Mouse (Mus musculus) hindbrain, embryonic 13.5 days (tissue): ENCODE measurements around the gene Wdr19. TPM values are rescaled to one million over a fixed set of nuclear protein-coding genes. Genes with fewer than 3 reads are reported as not detected.

Source experiments
- ATAC-seq: fragments of 200-750 bp; cut with Nextera tagmentation; 2 replicates; pipeline ENCODE4 v1.8.0; 2017; ENCODE audit warnings: moderate TSS enrichment; ENCODE audit not compliant: low FRiP score
- H3K27ac ChIP-seq: fragments of 300-500 bp; sonication (generic); 2 replicates; pipeline ENCODE4 v1.5.1; 2015; ENCODE audit warnings: inconsistent platforms, mild to moderate bottlenecking, moderate library complexity
- H3K27me3 ChIP-seq: fragments of 300-500 bp; sonication (generic); 2 replicates; pipeline ENCODE4 v1.6.1; 2015; ENCODE audit warnings: mild to moderate bottlenecking, inconsistent platforms
- H3K36me3 ChIP-seq: fragments of 300-500 bp; sonication (generic); 2 replicates; pipeline ENCODE4 v1.6.1; 2015; ENCODE audit warnings: mild to moderate bottlenecking, inconsistent platforms
- H3K4me1 ChIP-seq: fragments of 300-500 bp; sonication (generic); replicated peaks from 2 replicates; pipeline ENCODE4 v1.6.1; 2015; ENCODE audit warnings: inconsistent platforms
- H3K4me2 ChIP-seq: fragments of 300-500 bp; sonication (generic); 2 replicates; pipeline ENCODE4 v1.6.1; 2015; ENCODE audit warnings: inconsistent platforms, mild to moderate bottlenecking, moderate library complexity
- H3K4me3 ChIP-seq: fragments of 300-500 bp; sonication (generic); 2 replicates; pipeline ENCODE4 v1.5.1; 2015; ENCODE audit warnings: mild to moderate bottlenecking, inconsistent platforms
- H3K9ac ChIP-seq: fragments of 300-500 bp; sonication (generic); 2 replicates; pipeline ENCODE4 v1.6.1; 2015; ENCODE audit warnings: mild to moderate bottlenecking, inconsistent platforms
- H3K9me3 ChIP-seq: fragments of 300-500 bp; sonication (generic); 2 replicates; pipeline ENCODE4 v1.6.1; 2016; ENCODE audit warnings: inconsistent platforms
- WGBS: fragments of 180-500 bp; shearing (Covaris S2); methylation state at CpG from one replicate; pipeline ENCODE4 v1.1.7; 2015; 5-methylcytosine and 5-hydroxymethylcytosine counted together
- polyA plus RNA-seq: library from polyadenylated mRNA; unstranded; fragments of >200 nt; fragmentation: Nextera tagmentation; extraction: Ambion mirVana; gene quantifications from 2 replicates; pipeline ENCODE4 v1.2.1, GENCODE M21; 2015

Gene Wdr19
- polyA plus RNA-seq = 12.2 and 12.3 TPM in 2 replicates

DNA sequence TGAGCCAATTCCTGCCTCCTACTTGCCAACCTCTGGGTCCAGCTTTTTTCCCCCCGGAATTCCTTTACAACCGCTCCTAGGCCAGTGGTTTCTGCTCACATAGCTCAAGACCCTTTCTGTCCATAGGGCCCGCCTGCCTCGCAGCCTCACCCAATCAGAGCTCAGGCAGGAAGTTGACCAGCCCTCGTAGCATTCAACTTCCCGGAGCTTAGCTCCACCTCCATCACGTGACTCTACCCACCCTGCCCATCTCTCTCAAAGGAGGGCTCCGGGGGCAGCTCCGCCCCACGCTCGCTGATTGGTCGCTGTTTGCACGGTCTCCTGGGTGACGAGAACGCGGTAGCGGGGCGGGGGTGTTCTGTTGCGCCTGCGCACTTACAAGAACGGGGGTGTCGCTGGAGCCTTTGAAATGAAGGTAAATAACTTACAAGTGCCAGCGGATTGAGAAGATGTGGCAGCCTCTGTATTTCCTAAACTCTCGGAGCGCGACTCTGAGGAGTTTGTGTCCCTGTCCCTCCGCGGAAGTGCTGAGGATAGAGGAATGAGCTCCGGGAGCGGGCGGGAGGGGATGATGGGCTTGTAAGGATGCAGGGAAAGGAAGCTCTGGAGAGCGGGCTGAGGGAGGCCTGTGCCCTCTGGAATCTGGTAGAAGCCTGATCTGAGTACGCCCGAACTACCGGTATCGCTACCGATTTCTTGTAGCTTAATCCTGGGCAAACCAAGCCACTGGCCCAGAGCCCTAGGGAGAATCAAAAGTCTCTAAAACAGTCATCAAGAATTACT, at the start of gene Wdr19:
Wdr19 (plus strand) TSS at position 351 of the 783 bp plus-strand sequence.
- H3K9me3 ChIP-seq = no peaks in the 10 kb centered on the region
- H3K36me3 ChIP-seq = peaks cover 5% of the 10 kb centered on the region
- peak within 1 kb of the TSS; percentile 56 for H3K4me3 ChIP-seq
- H3K27ac ChIP-seq = peak within 1 kb of the TSS; percentile 80
- H3K4me2 ChIP-seq = peak within 1 kb of the TSS; percentile 74
- no peaks in the 10 kb centered on the region for H3K27me3 ChIP-seq
- ATAC-seq = peak; percentile 100
- under 1% methylated on average over 37 of the region's 37 CpGs for WGBS
- peaks cover 11% of the 10 kb centered on the region for H3K4me1 ChIP-seq
- H3K9ac ChIP-seq = peak within 1 kb of the TSS; percentile 79

DNA sequence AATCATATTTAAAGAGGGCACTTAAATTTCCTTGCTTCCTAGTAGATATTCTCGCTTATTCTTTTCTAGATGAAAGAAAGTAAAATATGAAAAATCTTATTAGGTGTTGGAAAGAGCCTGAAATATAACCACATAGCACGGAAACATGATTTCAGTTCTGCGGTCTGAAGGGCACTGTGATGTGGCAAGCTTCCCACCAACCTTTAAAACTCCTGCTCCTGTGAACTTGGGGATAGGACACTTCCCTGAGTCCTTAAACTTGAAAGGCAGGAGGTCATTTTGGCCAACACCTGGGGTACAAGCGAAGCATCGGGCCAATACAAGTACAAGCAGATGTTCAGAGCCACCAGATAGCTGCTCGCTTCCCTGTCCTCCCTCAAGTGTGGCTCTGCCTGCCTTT, 49.8 kb upstream of the Wdr19 start:
- WGBS = 98% methylated on average over 6 of the region's 6 CpGs
- Histone ChIP-seq H3K27ac (no peak overlapping the region), H3K9ac (no peak overlapping the region), H3K9me3 (no peaks in the 10 kb centered on the region), H3K4me1 (peaks cover 3% of the 10 kb centered on the region; the same call in 1 of the 2 replicates), H3K4me3 (no peak overlapping the region), H3K27me3 (no peaks in the 10 kb centered on the region), H3K36me3 (peaks cover 70% of the 10 kb centered on the region), H3K4me2 (no peak overlapping the region)
- ATAC-seq = no peak

DNA sequence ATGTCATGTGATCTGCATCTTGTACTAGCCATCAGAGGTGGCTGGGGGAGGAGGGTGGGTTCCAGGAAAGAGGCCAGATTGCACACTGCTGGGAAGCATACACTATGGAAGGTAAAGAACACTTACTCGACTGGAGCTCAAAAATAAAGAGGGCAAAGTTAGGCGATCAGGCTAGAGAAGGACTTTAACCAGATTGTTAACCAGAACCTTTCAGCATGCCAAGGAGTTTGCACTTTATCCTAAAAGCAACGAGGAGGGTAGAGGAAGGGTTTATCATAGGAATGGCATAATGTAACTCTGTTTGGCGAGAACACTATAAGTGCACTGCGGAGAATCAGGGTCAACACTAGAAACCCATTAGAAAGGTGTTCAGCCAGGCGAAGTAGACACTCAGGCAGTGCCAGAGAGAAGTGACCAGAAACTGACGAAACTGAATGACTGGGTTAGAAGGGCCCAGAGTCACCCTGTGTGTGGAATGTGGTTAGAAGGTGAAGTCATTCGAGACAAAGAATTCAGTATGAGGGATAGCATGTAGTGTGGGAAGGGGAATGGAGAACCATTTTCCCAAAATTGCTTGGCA, 49.0 kb upstream of the Wdr19 start:
- H3K9me3 ChIP-seq = no peaks in the 10 kb centered on the region
- 92% methylated on average over 8 of the region's 8 CpGs for WGBS
- no peak overlapping the region for H3K4me3 ChIP-seq
- no peak overlapping the region for H3K4me2 ChIP-seq
- no peak overlapping the region for H3K27ac ChIP-seq
- no peak for ATAC-seq
- H3K27me3 ChIP-seq = no peaks in the 10 kb centered on the region
- no peak overlapping the region for H3K9ac ChIP-seq
- H3K4me1 ChIP-seq = 0 out of 2 replicates have a peak, but pooled peaks cover 3% of the 10 kb centered on the region
- peaks cover 63% of the 10 kb centered on the region for H3K36me3 ChIP-seq

DNA sequence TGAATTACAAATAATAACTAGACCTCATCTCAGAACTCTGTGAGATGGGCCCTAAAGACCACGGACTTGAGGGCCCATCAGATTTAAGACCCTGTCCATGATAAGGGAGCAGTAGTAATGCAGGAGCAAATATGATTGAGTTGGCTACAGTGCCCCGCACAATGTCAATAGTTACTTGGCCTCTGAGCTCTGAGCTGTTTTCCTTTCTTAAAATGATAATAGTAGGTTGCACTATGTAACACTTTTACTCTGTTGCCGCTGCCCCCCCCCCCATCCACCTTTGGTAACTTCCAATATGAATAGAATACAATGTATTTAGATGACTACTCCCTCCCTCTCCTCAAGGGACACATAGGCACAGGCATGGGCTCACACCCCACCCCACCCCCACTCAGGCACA, 48.2 kb upstream of the Wdr19 start:
- H3K27ac ChIP-seq = no peak overlapping the region
- no peak overlapping the region for H3K4me2 ChIP-seq
- H3K9me3 ChIP-seq = no peaks in the 10 kb centered on the region
- ATAC-seq = no peak
- no peak overlapping the region for H3K4me3 ChIP-seq
- H3K36me3 ChIP-seq = peaks cover 66% of the 10 kb centered on the region
- no peaks in the 10 kb centered on the region for H3K4me1 ChIP-seq
- H3K9ac ChIP-seq = no peak overlapping the region
- 98% methylated on average over 3 of the region's 3 CpGs for WGBS
- H3K27me3 ChIP-seq = no peaks in the 10 kb centered on the region

DNA sequence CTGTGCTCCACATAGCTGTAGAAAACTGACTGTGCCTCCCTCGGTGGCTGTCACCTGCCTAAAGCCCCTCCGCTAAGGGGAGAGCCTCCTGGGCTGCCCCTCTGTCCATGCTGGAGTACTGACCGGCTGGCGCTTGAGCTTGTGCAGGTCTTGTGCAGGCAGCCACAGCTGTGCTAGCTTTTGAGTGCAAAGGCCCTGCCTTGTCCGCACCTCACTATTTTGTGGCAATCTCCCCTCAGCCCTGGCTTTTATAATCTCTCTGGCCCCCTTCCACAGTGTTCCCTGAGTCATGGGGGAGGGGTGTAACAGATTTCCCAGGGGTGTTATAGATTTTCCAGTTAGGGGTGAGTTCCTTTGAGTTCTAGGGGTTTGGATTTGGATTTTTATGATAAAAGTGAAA, 47.7 kb upstream of the Wdr19 start:
- no peaks in the 10 kb centered on the region for H3K27me3 ChIP-seq
- H3K9ac ChIP-seq = no peak overlapping the region
- H3K36me3 ChIP-seq = peaks cover 68% of the 10 kb centered on the region
- no peaks in the 10 kb centered on the region for H3K4me1 ChIP-seq
- no peak overlapping the region for H3K27ac ChIP-seq
- H3K4me2 ChIP-seq = no peak overlapping the region
- H3K9me3 ChIP-seq = no peaks in the 10 kb centered on the region
- WGBS = 82% methylated on average over 5 of the region's 5 CpGs
- H3K4me3 ChIP-seq = no peak overlapping the region
- ATAC-seq = no peak

DNA sequence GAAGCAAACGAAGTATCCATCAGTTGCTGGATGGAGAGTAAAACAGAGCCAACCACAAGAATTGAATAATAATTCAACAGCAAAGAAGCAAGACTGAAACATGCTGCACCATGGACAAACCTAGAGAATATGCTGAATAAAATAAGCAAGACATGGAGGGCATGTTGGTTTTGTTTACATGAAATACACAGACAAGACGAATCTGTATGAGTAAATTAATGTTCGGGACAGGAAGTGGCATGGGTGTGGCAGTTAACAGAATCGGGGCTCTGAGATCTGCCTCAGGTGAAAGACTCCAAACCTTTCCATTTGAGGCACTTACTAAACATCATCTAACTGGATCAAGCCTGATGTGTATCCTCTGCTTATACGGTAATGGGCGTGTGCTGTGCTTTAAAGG, 45.2 kb upstream of the Wdr19 start:
- Histone ChIP-seq H3K36me3 (peaks cover 51% of the 10 kb centered on the region), H3K9ac (no peak overlapping the region), H3K9me3 (no peaks in the 10 kb centered on the region), H3K27ac (no peak overlapping the region), H3K4me3 (no peak overlapping the region), H3K4me1 (no peaks in the 10 kb centered on the region), H3K27me3 (no peaks in the 10 kb centered on the region), H3K4me2 (no peak overlapping the region)
- 90% methylated on average over 6 of the region's 6 CpGs for WGBS
- ATAC-seq = no peak

DNA sequence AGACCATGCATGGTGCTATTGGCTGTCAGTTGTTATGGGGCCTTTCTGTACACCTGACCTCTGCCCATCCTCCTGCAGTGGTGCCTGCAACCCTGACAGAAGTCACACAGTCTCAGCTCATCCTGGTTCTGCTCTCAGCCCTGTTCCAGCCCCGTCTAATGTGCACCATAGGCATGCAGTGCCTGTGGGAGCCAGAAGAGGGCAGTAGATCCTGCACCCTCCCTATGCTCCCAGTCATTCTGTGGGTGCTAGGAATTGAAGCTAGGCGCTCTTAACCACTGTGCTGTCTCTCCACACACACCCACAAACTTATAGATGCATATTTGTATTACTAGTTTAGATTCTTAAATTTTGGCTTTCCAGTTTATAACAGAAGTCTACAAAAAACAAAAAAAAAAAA, 42.6 kb upstream of the Wdr19 start:
- no peak for ATAC-seq
- Histone ChIP-seq H3K4me1 (no peaks in the 10 kb centered on the region), H3K27me3 (no peaks in the 10 kb centered on the region), H3K9ac (no peak overlapping the region), H3K27ac (no peak overlapping the region), H3K4me3 (no peak overlapping the region), H3K36me3 (peaks cover 43% of the 10 kb centered on the region), H3K4me2 (no peak overlapping the region), H3K9me3 (no peaks in the 10 kb centered on the region)
- 71% methylated on average over 2 of the region's 2 CpGs for whole genome bisulfite sequencing

DNA sequence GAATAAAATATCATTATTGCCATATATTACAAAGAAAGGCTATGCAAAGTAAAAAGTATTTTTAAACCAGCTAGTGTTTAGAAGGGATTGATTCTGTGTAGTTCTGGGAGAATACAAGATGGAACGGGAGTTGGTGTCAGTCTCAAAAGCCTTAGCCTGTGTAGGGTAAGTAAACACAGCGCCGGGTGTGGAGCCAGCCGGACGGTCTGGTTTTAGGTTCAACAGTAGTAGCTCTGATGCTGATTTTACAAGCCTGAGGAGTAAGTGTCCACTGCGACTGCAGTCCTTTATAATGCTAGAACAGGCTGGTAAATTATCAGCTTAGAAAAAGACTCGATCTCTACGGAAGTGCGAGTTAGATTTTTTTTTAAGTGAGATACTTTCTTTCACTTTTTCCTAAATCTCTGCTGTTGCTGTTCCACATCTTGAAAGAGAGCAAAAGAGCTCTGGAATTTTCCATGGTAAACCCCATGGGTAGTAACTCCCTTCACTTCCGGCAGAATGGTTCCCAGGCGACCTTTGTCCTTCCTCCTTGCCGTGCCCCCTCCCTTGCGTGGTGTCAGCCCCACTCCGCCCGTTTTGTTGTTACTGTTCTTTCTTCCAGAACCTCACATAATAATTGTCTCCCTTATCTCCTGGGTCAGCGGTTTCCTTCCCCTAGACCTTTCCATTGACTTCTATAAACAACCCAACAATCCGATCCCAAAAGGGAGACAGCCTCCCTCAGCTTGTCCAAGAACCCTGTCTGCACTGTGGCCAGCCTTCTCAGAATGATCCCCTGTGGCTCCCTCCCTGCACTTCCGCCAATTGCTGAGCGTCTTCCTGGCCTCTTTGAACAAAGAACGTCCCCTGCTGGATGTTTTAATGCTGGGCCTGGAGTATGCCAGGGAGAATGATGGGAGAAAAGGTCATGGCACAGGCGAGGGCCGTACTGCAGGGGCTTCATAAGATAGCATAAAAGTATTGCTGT, 41.8 kb upstream of the Wdr19 start:
- H3K9me3 ChIP-seq = no peaks in the 10 kb centered on the region
- WGBS = 64% methylated on average over 22 of the region's 22 CpGs
- H3K4me3 ChIP-seq = no peak overlapping the region
- no peaks in the 10 kb centered on the region; the same call in 1 of the 2 replicates for H3K4me1 ChIP-seq
- no peak overlapping the region for H3K9ac ChIP-seq
- H3K27ac ChIP-seq = no peak overlapping the region
- H3K27me3 ChIP-seq = no peaks in the 10 kb centered on the region
- peaks cover 43% of the 10 kb centered on the region for H3K36me3 ChIP-seq
- no peak for ATAC-seq
- H3K4me2 ChIP-seq = no peak overlapping the region

DNA sequence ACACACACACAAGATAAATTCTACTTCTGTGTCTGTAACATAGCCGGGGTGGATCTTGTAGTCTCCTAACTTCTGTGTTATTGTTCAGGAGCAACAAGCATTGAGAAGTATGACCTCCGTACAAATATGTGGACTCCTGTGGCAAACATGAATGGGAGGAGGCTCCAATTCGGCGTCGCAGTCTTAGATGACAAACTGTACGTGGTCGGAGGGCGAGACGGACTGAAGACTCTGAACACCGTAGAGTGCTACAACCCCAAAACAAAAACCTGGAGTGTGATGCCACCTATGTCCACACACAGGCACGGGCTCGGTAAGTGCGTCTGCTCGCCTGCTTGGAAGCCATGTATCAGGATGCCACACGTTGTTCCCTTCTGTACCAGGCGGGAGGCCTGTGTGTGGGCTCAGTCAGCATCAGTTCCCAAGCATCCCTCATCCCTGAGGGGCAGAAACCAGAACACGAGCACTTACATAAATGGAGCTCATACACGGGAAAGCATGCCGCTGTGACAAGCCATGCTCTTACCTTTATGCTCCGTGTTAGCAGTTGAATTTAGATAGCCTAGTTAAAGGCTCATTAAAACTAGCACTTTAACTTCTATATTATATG, 40.7 kb upstream of the Wdr19 start:
- no peak overlapping the region for H3K9ac ChIP-seq
- WGBS = 86% methylated on average over 20 of the region's 20 CpGs
- no peak for ATAC-seq
- peaks cover 47% of the 10 kb centered on the region for H3K36me3 ChIP-seq
- no peaks in the 10 kb centered on the region; the same call in 1 of the 2 replicates for H3K4me1 ChIP-seq
- H3K27ac ChIP-seq = no peak overlapping the region
- no peaks in the 10 kb centered on the region for H3K9me3 ChIP-seq
- no peaks in the 10 kb centered on the region for H3K27me3 ChIP-seq
- H3K4me3 ChIP-seq = no peak overlapping the region
- no peak overlapping the region for H3K4me2 ChIP-seq

DNA sequence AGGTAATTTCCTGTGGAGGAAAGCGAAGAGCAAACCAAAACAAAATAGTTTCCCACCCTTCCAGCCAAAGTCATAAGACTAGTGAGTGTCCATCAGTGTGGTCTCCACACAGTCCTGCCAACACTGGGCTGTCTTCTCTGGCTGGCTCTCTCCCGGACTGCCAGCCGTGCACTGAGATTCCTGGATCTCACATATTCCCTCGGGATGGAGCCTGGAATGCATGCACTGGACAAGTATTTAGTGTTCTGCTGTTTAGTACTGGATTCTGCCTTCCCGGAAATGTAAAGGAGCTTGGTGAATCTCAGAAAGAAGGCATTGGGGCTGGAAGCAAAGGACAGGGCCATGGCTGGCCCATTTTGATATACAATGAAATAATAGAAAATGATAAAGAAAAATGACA, 36.5 kb upstream of the Wdr19 start:
- Histone ChIP-seq H3K9ac (no peak overlapping the region), H3K4me3 (no peak overlapping the region), H3K27me3 (no peaks in the 10 kb centered on the region), H3K36me3 (peaks cover 59% of the 10 kb centered on the region), H3K4me1 (no peaks in the 10 kb centered on the region; the same call in 1 of the 2 replicates), H3K4me2 (no peak overlapping the region), H3K9me3 (no peaks in the 10 kb centered on the region), H3K27ac (peak overlapping the region; percentile 20; the same call in 1 of the 2 replicates)
- no peak for ATAC-seq
- WGBS = 68% methylated on average over 5 of the region's 5 CpGs

DNA sequence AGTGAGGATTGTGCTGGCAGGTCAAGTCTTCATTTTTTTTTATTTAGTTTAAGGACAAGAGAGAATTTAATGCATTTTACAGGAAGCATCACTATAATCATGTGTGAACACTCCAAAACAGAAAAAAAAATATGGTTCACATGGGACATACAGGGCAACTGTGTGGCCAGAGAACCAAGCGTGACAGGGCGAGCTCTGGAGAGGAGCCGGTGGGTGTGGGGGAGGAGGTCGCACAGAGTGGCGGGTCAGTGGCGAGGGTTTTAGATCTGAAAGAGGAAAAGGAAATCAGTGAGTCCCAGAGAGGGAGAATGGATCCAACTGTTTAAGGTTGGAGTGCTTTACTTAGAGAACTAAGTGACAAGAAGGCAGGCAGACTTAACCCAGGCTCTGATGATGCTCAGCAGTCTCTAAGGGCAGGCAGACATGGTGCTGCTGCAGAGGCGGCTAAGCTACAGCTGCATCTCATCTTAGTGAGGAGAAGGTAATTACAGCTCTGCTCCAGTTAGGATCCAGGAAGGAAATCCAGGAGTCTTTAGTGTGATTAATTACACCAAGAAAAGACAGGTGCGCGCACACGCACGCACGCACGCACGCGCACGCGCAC, 35.9 kb upstream of the Wdr19 start:
- H3K36me3 ChIP-seq = peaks cover 59% of the 10 kb centered on the region
- H3K27ac ChIP-seq = peak overlapping the region; percentile 20; the same call in 1 of the 2 replicates
- H3K27me3 ChIP-seq = no peaks in the 10 kb centered on the region
- H3K9me3 ChIP-seq = no peaks in the 10 kb centered on the region
- no peak overlapping the region for H3K4me2 ChIP-seq
- no peak overlapping the region for H3K9ac ChIP-seq
- no peaks in the 10 kb centered on the region; the same call in 1 of the 2 replicates for H3K4me1 ChIP-seq
- no peak overlapping the region for H3K4me3 ChIP-seq
- ATAC-seq = no peak
- 82% methylated on average over 17 of the region's 17 CpGs for WGBS
